12 mouse cellular contexts compared by ENCODE assay signal in the genomic region with DNA sequence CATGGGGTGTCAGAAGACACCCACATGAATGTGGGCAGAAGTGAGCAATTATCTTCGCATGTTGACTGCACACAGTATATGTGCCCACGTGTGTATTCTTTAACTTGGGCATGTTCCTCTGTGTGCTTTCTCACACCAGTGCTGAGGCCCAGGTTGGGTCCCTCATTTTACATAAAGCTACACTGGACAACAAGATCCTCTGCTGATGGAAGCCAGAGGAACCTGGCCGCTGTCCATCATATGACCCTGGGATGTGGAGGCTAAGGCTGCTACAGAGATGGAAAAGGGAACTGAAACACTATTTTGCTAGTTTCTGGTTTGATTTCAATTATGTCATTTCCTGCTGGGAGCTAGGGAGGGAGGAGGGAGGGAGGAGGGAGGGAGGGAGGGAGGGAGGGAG.
A peak's percentile ranks its signal among the peaks of the same experiment; 100 is the strongest.
DNase-seq lines count a peak whose midpoint lies in the region; ATAC-seq and TF ChIP-seq lines count a peak whose summit lies in the region.
"Had no signal": no experiment of that assay in that cellular context is flagged by ENCODE, and none has a peak within 500 bp of the region (broad histone marks: within the 10 kb centered on the region; RNA-seq: fewer than 3 reads in every experiment).

No protein-coding gene starts in this region.

- H3K4me3 ChIP-seq in forebrain, embryonic 10.5 days: no peak overlapping the region
- no peak overlapping the region for H3K4me3 ChIP-seq in forebrain, embryonic 15.5 days
- no peak overlapping the region for H3K4me3 ChIP-seq in lung, embryonic 14.5 days (ENCODE audit: low read depth, low read length)
- no peak overlapping the region for H3K4me3 ChIP-seq in heart, embryonic 15.5 days
- H3K4me3 ChIP-seq in midbrain, postnatal 0 days (ENCODE audit: low read depth, low read length): no peak overlapping the region
- H3K4me3 ChIP-seq: erythroblast, embryonic 14.5 days; hindbrain, embryonic 15.5 days; liver, embryonic 12.5 days had no signal

- TF ChIP-seq CTCF in lung, embryonic 14.5 days (IDR thresholded peaks at IDR 0.05; ENCODE audit: low read depth): no peak
- no peak for TF ChIP-seq CTCF in midbrain, postnatal 0 days (IDR thresholded peaks at IDR 0.05)

- no peak overlapping the region for H3K4me2 ChIP-seq in forebrain, embryonic 15.5 days (replicated peaks)
- H3K4me2 ChIP-seq in lung, embryonic 14.5 days: no peak overlapping the region
- no peak overlapping the region for H3K4me2 ChIP-seq in heart, embryonic 15.5 days
- no peak overlapping the region for H3K4me2 ChIP-seq in midbrain, postnatal 0 days (ENCODE audit: low read depth, low read length, poor library complexity, severe bottlenecking)
- H3K4me2 ChIP-seq: hindbrain, embryonic 15.5 days; liver, embryonic 12.5 days had no signal

- H3K9ac ChIP-seq in forebrain, embryonic 15.5 days (replicated peaks): no peak overlapping the region
- H3K9ac ChIP-seq in lung, embryonic 14.5 days: no peak overlapping the region
- H3K9ac ChIP-seq in heart, embryonic 15.5 days: no peak overlapping the region
- no peak overlapping the region for H3K9ac ChIP-seq in midbrain, postnatal 0 days (replicated peaks; ENCODE audit: low read length, poor library complexity, severe bottlenecking)
- H3K9ac ChIP-seq: hindbrain, embryonic 15.5 days; liver, embryonic 12.5 days had no signal

- no peak for DNase-seq in forebrain, embryonic 10.5 days (ENCODE audit: extremely low spot score, low spot score)
- no peak for DNase-seq in lung, embryonic 14.5 days
- no peak for DNase-seq in lung, postnatal 25 days (ENCODE audit: low spot score)
- peak; percentile 89 for DNase-seq in splenic B cell, adult 2 months (ENCODE audit: low read depth, low spot score)
- no peak for DNase-seq in thymus, adult 18-20 months
- DNase-seq in midbrain, postnatal 0 days (ENCODE audit: low spot score): no peak
- DNase-seq: thymus, postnatal 14 days had no signal

- H3K36me3 ChIP-seq in forebrain, embryonic 10.5 days (replicated peaks): no peaks in the 10 kb centered on the region
- no peaks in the 10 kb centered on the region for H3K36me3 ChIP-seq in forebrain, embryonic 15.5 days
- no peaks in the 10 kb centered on the region for H3K36me3 ChIP-seq in lung, embryonic 14.5 days (ENCODE audit: insufficient read depth)
- no peaks in the 10 kb centered on the region for H3K36me3 ChIP-seq in heart, embryonic 15.5 days
- H3K36me3 ChIP-seq in splenic B cell, adult 2 months (ENCODE audit: control insufficient read depth, insufficient read depth, low read length, poor library complexity, severe bottlenecking): no peaks in the 10 kb centered on the region
- H3K36me3 ChIP-seq in midbrain, postnatal 0 days (ENCODE audit: insufficient read depth, low read length): no peaks in the 10 kb centered on the region
- H3K36me3 ChIP-seq: hindbrain, embryonic 15.5 days; liver, embryonic 12.5 days had no signal

- H3K27ac ChIP-seq in forebrain, embryonic 10.5 days: peak overlapping the region; percentile 89
- no peak overlapping the region for H3K27ac ChIP-seq in forebrain, embryonic 15.5 days (replicated peaks)
- peak overlapping the region; percentile 72 for H3K27ac ChIP-seq in lung, embryonic 14.5 days (ENCODE audit: low read depth)
- H3K27ac ChIP-seq in heart, embryonic 15.5 days: peak overlapping the region; percentile 88
- no peak overlapping the region for H3K27ac ChIP-seq in midbrain, postnatal 0 days (ENCODE audit: low read depth, low read length)
- H3K27ac ChIP-seq: hindbrain, embryonic 15.5 days had no signal

- 0 out of 2 replicates have a peak, but pooled peaks cover 6% of the 10 kb centered on the region for H3K27me3 ChIP-seq in forebrain, embryonic 10.5 days (ENCODE audit: poor library complexity, severe bottlenecking)
- no peaks in the 10 kb centered on the region for H3K27me3 ChIP-seq in forebrain, embryonic 15.5 days
- no peaks in the 10 kb centered on the region for H3K27me3 ChIP-seq in lung, embryonic 14.5 days (ENCODE audit: insufficient read depth, low read length)
- no peaks in the 10 kb centered on the region for H3K27me3 ChIP-seq in heart, embryonic 15.5 days
- H3K27me3 ChIP-seq in splenic B cell, adult 2 months (ENCODE audit: control insufficient read depth, insufficient read depth, low read length, poor library complexity, severe bottlenecking): no peaks in the 10 kb centered on the region
- H3K27me3 ChIP-seq in midbrain, postnatal 0 days (ENCODE audit: insufficient read depth, low read length): no peaks in the 10 kb centered on the region
- H3K27me3 ChIP-seq: hindbrain, embryonic 15.5 days; liver, embryonic 12.5 days had no signal

- no peak for ATAC-seq in forebrain, embryonic 15.5 days (replicated peaks)
- no peak for ATAC-seq in lung, embryonic 14.5 days (ENCODE audit: insufficient read depth)
- ATAC-seq in heart, embryonic 15.5 days (replicated peaks; ENCODE audit: insufficient number of reproducible peaks, insufficient read depth, low FRiP score, low read depth): no peak
- no peak for ATAC-seq in midbrain, postnatal 0 days (ENCODE audit: low FRiP score)
- ATAC-seq: liver, embryonic 12.5 days had no signal

- H3K9me3 ChIP-seq in forebrain, embryonic 10.5 days: no peaks in the 10 kb centered on the region
- H3K9me3 ChIP-seq in forebrain, embryonic 15.5 days: no peaks in the 10 kb centered on the region
- H3K9me3 ChIP-seq in lung, embryonic 14.5 days (ENCODE audit: low read depth, low read length): no peaks in the 10 kb centered on the region
- H3K9me3 ChIP-seq in heart, embryonic 15.5 days (replicated peaks): no peaks in the 10 kb centered on the region
- H3K9me3 ChIP-seq in midbrain, postnatal 0 days (ENCODE audit: low read length): no peaks in the 10 kb centered on the region
- H3K9me3 ChIP-seq: hindbrain, embryonic 15.5 days; liver, embryonic 12.5 days had no signal

- peaks cover 91% of the 10 kb centered on the region for H3K4me1 ChIP-seq in forebrain, embryonic 10.5 days
- H3K4me1 ChIP-seq in forebrain, embryonic 15.5 days: peaks cover 45% of the 10 kb centered on the region
- H3K4me1 ChIP-seq in lung, embryonic 14.5 days (ENCODE audit: insufficient read depth): peaks cover 57% of the 10 kb centered on the region
- H3K4me1 ChIP-seq in heart, embryonic 15.5 days (replicated peaks): peaks cover 74% of the 10 kb centered on the region
- 0 out of 2 replicates have a peak, but pooled peaks cover 3% of the 10 kb centered on the region for H3K4me1 ChIP-seq in midbrain, postnatal 0 days (ENCODE audit: insufficient read depth, low read length)

- 91% methylated on average over 3 of the region's 3 CpGs for WGBS in forebrain, embryonic 10.5 days
- 96% methylated on average over 3 of the region's 3 CpGs for WGBS in forebrain, embryonic 15.5 days
- 89% methylated on average over 3 of the region's 3 CpGs for WGBS in lung, embryonic 14.5 days
- WGBS in heart, embryonic 15.5 days: 86% methylated on average over 3 of the region's 3 CpGs
- WGBS in midbrain, postnatal 0 days: 89% methylated on average over 3 of the region's 3 CpGs

Comparison
In these comparisons a context has a peak if more than half of its experiments do, and no peak if none do; other contexts are left out.
1. H3K27ac ChIP-seq: peak in forebrain, embryonic 10.5 days (single experiment), lung, embryonic 14.5 days (single experiment) and heart, embryonic 15.5 days (single experiment); none in forebrain, embryonic 15.5 days (single experiment) and midbrain, postnatal 0 days (single experiment).